Mouse (Mus musculus) heart, adult 2 months (tissue): ENCODE data around the gene Mxd3.

Experiments used
- CTCF ChIP-seq: fragments of 200-600 bp; IDR thresholded peaks from 2 replicates; pipeline ENCODE4 v1.8.1; 2022; ENCODE audit warnings: antibody characterized with exemption, mild to moderate bottlenecking, moderate library complexity
- EP300 ChIP-seq: fragments of 200-500 bp; IDR thresholded peaks from 2 replicates; pipeline ENCODE4 v1.6.1; 2011; ENCODE audit warnings: low read depth, low read length, control low read depth; ENCODE audit not compliant: insufficient read depth
- POLR2A ChIP-seq: fragments of 200-500 bp; IDR thresholded peaks from 2 replicates; pipeline ENCODE4 v1.6.1; 2011; ENCODE audit warnings: mild to moderate bottlenecking, low read depth, low read length, control low read depth; ENCODE audit not compliant: insufficient read depth

DNA sequence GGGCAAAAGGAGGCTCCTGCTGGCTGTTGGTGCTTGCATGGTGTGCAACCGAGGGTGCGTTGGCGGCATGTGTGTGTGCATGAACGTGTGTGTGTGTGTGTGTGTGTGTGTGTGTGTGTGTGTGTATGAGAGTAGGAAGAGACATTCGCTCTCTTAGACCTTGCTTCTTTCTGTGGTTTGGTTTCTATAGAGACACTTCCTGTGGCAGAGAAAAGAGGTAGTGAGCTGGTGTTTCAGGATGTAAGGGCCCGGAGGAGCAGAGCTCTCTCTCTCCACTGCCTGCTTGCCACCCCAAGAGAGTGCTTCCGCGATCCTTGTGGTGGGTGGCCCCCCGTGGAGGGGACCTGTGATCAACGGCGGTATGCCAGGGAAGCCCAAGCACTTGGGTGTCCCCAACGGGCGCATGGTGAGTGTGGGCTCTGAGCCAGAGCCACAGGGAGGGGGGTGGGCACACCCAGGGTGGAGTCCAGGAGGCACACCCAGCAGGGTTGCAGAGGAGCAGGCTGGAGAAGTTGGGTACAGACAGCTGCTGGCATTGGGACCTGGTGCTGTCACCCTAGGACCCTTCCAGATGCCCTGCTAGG, 40.0 kb upstream of the Mxd3 start, which contains the start of gene Rgs14:
- TF ChIP-seq CTCF: no peak
- no peak for TF ChIP-seq POLR2A
- TF ChIP-seq EP300: no peak
